Mouse (Mus musculus) lung, postnatal 4 days (tissue): ENCODE measurements around the gene Isg20l2.

Source experiments
- DNase-seq, 2 experiments: peaks; one replicate each; pipeline ENCODE4 v3.0.0; 2021

Isg20l2 gene

DNA sequence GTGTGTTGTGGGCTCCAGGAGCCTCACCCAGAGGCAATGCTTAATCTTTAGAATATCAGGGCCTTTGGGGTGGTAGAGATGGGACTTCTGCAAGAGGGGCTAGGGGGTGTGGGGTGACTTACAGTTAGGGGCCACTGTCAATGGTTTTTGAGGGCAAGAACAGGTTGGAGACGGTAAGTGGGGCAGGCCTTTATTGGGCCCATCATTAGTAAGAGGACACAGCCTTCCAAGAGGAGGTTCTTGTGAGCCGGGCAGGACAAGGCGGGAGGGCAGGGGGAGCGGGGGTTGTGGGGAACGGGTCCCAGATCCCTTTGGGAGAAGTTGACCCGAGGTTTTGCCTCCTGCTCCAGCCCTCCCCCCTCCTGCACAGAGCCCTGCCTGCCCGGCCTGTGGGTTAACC is 16.6 kb upstream of the Isg20l2 start:
- no peak for DNase-seq

DNA sequence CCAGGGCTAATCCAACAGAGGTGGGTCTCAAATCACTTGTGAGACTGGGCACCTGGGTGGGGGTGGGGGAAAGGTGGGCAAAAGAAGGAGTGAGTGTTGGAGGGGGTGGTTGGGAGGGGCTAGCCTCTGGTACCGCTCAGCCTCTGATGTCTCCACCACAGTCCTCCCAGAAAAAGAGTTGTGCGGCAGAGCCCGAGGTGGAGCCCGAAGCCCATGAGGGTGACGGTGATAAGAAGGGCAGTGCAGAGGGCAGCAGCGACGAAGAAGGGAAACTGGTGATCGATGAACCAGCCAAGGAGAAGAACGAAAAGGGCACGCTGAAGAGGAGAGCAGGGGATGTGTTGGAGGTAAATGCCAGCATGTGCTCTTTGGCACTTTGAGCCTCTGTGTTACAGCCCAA is 16.2 kb upstream of the Isg20l2 start:
- no peak for DNase-seq

DNA sequence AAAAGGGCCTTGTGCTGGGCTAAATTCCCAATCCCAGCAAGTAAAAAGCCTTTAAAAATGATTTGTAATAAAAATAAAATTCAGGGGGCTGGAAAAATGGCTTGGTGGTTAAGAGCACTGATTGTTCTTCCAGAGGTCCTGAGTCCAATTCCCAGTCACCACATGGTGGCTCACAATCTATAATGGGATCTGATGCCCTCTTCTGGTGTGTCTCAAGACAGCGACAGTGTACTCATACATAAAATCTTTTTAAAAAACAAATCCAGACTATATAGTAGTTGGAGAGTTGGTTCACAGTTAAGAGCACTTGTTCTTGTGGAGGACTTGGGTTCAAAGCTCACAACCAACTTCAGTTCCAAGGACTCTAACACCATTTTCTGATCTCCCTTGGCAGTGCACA is 13.1 kb upstream of the Isg20l2 start:
- DNase-seq = no peak

DNA sequence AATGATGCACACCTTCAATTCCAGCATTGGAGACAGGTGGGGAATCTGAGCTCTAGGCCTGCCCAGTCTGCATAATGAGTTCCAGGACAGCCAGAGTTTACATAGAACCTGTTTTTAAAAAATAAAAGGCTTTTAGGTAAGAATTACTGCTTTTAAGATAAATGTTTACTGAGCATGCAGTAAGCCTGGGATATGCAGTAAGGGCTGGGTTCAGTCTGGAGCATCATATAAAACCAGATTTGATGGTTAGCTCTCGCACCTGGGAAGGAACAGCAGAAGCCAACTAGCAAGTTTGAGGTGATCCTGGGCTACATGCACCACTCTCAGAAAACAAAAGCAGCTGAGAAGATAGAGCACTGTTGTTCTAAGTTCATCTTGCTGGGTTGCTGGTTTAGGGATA is 11.6 kb upstream of the Isg20l2 start:
- no peak for DNase-seq

DNA sequence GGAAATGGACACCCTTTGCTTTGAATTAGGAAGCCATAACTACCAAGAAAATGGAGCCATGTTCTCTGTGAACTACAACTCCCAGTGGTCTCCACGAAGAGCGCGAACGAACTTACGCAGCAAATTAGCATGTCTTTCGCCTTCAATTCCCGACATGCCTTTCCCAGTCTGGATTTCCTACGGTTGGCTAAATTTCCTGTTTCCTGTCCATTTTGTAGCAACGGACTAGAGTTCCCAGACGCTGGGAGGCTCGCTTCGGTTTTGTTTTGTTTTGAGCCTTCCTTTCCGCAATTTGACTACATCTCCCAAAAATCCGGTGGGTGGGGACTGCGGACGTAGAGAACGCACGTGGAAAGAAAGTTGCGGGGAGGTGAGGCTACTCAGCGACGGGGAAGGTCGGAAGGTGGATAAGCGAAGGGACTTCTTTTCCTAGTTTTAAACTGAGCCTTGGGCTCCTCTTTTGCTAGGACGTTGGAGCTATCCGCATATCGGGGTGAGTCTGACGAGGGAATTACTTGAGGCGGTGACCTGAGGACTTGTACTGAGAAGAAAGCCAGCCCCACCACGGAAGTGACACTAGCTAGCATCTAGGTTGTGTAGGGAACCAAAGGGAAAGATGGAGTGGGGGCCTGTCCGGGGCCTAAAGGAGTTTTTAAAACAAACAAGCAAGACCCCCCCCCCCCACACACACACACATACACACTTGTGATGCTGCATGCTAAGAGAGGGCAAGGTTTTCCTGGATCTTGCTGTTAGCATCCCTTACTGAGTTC is 10.6 kb upstream of the Isg20l2 start, which contains the start of gene Mrpl24:
Gene Mrpl24 (plus strand): TSS at position 171 of the 773 bp plus-strand sequence.
- DNase-seq = peak; percentile 86

DNA sequence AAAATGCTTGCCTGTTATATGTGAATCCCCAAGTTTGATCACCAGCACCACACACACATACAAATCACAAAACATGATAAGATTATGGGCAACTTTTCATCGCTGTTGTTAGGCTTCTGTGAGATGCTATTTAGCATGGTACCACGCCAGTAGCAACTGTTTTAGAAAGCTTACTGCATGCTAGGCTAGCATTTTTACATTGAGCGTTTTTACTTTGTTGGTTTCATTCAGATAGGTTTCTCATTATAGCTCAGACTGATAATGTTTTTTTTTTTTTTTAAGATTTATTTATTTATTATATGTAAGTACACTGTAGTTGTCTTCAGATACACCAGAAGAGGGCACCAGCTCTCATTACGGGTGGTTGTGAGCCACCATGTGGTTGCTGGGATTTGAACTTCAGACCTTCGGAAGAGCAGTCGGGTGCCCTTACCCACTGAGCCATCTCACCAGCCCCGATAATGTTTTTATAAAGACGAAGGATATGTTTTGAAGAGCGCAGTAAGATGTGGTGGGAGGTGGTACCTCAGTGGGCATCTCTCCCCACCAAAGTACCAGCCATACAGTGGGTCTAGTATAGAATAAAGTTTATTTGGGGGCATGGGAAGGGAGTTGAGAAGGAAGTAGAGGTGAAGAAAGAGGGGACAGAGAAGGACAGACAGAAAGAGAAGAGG is 9.7 kb upstream of the Isg20l2 start:
- no peak for DNase-seq

DNA sequence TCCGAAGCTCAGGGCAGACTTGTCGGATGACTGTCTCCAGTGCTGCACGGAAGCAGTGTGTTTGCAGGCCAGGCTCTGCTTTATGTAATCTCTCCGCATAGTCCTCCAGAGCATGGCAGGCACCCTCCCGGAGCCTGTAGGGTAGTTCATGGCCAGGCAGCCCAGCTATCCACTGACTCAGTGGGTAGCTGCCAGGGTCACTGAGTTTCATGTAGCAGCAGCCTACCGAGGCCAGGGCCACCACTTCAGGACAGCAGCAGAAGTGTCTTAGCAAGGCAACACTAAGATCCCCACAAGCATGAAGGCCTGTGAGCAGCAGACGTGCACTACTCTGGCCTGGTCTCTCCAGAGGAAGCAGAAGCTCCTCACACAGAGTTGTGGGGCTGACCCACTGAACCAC is 5.1 kb upstream of the Isg20l2 start:
- DNase-seq = no peak

DNA sequence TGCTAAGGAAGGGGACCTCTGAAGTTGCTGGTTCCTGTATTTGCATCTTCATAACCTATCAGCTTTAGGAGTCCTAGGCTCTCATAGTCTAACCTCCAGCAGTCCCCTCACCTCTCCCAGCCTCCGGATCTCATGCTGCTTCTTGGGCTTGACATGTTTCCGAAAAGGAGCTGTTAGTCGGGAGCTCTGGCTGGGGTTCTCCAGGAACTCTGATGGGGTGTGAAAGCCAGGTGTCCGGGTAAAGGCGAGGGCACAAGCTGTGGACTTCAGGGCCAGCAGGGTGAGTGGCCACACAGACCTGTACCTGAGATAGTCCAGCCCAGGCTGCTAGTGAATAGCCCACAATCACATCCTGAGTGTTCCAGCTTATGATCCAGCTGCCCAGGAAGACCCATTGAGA is 2.7 kb upstream of the Isg20l2 start:
- DNase-seq = no peak

DNA sequence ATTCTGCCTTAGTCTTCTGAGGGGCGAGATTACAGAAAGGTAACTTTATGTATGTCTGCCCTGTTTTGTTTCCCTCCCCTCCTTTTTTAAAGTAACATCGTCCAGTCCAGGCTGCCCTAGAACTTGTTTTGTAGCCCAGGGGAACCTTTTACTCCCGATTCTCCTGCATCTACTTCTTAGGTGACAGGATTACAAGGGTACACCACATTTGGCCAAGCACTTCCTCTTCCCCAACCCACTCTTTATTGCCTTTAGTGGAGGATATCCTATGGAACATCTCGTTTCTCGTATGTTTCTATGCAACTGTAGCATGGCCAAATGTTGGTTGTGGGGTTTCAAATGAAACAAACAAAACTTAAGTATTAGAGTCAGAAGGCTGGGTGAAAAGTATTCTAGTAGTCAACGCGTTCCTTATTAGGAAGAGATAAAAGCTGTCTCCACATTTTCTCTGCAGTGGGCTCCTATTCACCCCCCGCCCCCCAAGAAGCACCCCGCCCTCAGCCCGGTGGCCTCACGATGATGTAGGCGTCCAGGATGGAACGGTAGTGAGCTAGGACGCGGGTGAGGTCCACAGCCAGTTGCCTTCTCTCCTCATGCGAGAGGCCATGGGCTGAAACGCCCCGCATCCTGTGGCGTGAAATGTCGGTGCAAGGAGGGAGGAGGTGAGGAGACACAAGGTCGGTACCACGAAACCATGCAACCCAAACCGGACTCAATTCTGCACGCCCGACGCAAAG is 605 bp upstream of the Isg20l2 start:
- no peak for DNase-seq

DNA sequence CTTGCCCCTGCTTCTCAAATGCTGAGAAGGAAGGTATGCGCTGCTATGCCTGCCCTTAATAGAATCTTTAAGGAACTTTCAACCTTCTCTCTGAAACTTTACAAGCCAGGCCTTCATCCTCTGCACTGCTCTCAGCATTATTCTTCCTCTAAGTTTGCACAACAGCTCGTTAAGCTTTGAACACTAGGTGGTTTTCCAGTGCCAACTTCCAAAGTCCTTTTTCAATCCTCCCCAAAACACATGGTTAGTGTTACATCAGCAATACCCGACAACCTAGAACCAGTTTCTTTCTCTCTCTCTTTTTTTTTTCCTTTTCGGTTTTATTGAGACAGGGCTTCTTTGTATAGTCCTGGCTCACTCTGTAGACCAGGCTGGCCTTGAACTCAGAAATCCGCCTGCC is 3.9 kb downstream of the Isg20l2 start:
- no peak for DNase-seq

DNA sequence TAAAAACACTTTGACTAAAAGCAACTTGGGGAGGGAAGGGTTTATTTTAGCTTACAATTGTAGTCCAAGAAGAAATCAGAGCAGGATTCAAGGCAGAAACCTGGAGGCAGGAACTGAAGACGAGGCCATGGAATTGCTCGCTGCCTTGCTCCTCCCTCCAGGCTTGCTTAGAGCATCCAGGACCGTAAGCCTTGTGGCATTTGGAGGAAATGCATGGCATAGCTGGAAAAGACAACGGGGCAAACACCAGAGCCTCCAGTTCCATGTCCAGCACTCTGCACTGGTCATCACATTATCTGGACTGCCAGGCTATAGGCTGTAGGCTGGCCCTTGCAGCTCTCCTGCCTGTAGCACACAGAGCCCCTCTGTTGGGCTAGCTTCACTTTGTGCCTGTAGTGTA is 4.4 kb downstream of the Isg20l2 start:
- no peak for DNase-seq

DNA sequence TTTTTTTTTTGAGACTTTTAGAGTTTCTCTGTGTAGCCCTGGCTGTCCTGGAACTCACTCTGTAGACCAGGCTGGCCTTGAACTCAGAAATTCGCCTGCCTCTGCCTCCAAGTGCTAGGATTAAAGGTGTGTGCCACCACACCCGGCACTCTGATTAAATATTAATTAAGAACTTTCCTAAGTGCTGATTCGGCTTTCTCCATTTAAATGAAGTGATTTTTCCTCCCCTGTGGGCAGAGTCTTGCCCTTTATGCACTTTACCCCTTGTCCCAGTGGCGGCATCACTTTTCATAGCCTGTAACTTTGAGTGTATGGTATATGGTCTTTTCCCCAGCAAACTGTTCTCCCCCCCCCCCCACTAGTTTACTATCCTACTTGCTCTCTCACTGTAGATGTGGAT is 5.1 kb downstream of the Isg20l2 start:
- DNase-seq = no peak

DNA sequence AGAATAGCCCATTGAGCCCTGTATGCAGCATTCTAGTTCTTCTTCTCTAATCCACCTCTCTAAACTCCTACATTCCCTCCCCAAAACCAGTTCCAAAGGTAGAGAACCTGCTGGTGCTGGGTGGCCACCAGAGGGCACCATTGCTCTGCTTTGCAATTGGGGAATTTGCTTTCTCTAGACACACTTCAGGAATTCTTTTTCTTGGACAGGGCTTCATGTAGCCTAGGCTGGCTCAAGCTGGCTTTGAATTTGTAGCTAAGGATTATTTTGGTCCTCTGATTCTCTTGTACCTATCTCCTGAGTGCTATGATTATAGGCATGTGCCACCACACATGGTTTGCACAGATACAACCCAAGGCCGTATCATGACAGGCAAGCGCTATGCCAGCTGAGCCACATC is 5.7 kb downstream of the Isg20l2 start:
- DNase-seq = peak; percentile 73 to 85

DNA sequence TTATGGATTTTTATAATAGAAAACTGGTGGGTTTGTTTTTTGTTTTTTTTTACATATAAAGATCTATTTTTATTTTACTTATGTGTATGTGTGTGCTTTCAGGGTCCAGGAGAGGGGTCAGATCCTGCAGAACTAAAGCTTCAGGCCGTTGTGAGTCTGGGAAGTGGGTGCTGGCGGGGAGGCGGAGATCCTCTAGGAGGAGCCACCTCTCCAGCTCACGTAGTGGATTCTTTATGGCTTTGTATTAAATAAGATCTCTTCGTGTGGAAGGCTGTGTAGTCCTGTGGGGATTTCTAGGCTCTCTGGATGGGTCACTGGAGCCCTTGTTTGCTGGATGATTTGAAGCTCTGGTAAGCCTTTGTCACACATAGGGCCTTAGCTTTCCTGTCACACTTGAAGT is 10.5 kb downstream of the Isg20l2 start:
- DNase-seq = no peak

DNA sequence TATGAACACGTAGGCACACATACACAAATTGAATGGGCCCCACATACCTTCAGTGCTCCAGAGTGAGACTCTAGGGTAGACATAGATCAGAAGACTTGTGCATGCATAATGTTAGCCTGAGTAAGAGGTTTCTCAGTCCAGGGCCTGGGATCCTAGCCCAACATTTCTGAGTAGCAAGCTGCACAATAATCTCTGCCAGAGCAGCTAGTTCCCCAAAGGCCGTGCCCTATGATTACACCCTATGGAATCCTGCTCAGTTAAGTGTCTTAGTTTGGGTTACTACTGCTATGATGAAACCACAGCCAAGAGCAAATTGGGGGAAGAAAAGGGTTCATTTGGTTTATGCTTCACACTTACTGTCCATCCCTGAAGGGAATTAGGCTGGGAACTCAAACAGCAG is 12.4 kb downstream of the Isg20l2 start:
- DNase-seq = no peak

DNA sequence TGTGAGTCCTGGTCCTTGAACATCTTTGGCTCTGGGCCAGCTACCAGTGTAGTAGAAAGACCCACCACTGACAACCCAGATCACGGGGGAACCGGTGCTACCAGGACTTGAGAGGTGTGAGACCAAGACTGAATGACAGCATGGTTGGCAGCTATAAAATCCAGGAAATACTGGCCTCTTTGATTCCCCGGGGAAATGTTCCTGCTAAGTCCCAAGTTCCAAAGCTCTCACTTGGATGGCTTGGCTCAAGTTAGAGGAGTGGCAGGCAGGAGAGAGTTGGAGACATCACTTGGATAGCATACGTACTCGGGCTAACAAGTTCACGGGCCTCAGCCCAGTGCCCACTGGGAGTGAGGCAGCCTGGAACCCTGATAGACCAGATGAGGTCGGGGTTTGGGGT is 13.5 kb downstream of the Isg20l2 start:
- DNase-seq = no peak

DNA sequence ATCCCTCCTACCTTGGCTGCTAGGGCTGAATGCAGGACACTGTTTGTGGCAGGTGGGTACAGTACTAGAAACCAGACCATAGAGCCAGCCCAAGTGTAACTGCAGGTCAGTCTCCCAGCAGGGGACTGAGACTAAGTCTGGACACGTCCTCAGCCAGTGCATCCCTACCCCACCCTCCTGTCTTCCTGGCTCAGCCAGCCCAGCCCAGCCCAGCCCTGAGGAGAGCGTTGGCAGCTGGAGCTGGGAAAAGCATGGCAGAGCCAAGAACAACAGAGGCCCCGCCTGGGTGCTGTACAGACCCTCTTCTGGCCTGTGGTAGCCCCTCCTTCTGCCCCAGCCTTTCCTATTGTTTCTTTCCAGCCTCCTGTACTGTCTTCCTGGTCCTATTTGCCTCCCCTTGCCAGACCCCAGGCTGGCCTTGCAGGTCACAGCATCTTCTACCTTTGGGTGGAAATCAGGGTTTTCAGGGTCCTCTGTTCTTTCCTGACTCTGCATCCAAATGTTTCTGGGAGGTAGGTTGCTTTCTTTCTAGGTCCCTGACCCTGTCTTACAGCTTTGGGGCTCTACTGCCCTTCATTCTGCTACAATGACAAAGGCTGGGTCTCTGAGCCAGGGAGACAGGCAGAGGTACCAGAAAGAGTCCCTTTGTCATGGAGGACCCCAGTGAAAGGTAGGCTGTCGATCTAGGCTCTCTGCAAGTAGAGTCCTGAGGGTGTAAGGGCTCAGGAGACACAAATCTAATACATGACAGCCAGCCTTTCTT is 14.9 kb downstream of the Isg20l2 start:
- peak in 1 of 2 experiments; percentile 31 for DNase-seq

DNA sequence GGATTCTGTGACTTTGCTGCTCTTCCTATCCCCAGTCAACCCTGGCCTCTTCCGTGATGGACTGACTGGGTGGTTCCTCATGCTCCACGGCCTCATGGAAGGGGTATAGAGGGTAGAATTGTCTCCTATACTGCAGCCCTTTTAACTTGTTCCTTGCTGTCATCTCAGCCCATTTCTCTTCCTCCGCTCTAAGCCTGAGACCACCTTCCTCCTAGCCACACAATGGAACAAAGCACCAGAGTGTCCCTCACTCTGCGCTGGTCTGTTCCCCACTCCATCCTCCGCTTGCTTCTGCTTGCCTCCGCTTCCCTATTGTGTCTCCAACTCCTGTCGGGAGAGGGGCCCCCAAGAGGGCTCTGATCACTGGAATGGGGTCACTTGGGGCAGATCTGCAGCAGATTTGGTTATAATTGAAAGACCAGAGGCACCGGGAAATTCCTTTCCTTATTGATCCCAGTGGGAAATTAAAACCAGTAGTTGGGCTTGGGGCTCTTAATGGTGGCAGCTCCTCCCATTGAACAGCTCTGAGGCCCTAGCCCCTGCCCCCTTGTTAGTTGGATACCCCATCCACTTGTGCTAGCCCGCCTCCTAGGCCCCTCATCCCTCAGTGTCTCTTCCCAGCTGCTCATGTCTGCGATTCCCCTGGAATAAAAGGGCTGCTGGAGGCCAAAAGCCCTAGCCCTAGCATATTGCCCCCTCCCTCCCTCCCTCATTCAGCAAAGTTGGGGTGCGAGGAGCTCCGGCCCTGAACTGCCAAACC is 15.8 kb downstream of the Isg20l2 start:
- DNase-seq = no peak

DNA sequence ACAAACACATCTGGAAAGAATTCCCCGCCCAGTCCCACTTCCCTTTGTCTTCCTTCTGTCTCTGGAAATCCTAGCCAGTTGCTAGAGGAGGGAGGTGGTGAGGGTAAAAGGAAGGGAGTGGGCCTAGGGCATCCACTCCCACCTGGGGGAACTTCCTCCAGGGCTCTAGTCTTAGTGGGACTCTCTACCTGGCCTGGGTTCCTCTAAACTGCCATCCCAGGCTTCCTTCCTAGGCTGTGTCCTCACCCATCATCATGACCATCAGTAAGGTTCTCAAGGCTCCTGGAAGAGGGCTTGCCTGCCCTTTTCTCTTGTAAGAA is 16.4 kb downstream of the Isg20l2 start:
- no peak for DNase-seq

DNA sequence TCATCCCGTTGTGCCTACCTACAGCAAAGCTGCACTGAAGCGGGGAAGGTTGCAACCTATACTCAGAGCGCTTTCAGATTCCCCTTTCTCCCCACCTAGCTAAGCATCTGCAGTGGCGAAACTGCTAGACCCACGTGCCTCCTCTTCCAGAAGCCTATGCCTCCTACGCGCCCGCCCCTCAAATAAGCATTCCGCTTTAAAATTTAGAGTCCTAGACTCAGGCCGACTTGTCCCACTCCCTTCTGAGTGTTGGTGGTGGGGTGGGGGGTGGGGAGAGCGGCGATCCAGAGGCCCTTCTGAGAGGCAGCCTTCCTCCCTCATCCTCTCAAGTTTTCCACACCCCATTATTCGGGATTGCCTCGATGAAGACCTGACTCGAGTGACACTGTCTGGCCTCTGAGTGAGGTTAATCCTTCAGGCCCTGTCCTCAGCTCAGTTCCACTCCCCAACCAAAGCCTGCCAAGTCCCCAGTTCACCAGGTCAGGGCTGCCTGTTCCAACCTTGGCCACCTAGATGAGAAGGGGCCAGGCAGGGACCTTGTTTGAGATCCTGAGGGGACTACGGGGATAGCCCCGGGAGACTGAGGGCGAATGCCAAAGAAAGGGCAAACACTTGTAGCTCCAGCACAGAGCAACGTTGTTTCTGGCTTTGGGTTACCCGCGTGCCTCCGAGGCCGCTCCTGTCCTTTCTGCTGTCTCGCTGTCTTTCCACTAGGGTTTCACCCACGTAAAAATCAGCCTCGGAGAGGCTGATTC is 17.1 kb downstream of the Isg20l2 start:
- DNase-seq = peak in 1 of 2 experiments; percentile 26

DNA sequence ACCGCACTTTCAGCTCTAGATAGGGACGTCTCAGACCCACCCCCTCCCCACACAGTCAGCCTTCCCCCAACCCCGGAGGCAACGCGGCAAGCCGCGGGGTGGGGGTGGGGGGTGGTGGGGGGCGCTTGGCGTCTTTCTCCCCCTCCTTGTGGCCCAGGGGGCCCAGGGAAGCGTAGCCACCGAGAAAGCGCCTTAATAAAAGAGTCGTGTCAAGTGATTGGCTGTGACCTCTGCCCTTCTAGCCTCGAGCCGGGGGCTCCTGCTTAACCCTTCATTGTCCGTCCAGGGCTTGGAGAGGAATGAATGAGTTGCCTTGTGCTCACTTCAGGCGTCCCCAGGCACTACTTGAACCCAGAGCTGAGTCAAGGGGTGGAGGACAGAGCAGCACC is 17.7 kb downstream of the Isg20l2 start:
- DNase-seq = no peak
